Mouse (Mus musculus): ENCODE data around the gene Galnt7. TPM values are rescaled to one million over a fixed set of nuclear protein-coding genes. Genes with fewer than 3 reads are reported as not detected.

Gene Galnt7
- total RNA-seq, 1 experiment from 2014 or later: 23.0 TPM

GRCm38 (mm10) chr8:57636281-57636680 lies 16.6 kb downstream of the Galnt7 start:
- ATAC-seq (replicated peaks; ENCODE audit: insufficient number of reproducible peaks, low FRiP score, low TSS enrichment, poor library complexity, severe bottlenecking): no peak

GRCm38 (mm10) chr8:57631780-57632179 lies 21.1 kb downstream of the Galnt7 start:
- ATAC-seq (replicated peaks; ENCODE audit: insufficient number of reproducible peaks, low FRiP score, low TSS enrichment, poor library complexity, severe bottlenecking): no peak

GRCm38 (mm10) chr8:57630148-57630547 lies 22.7 kb downstream of the Galnt7 start:
- no peak for ATAC-seq (replicated peaks; ENCODE audit: insufficient number of reproducible peaks, low FRiP score, low TSS enrichment, poor library complexity, severe bottlenecking)

GRCm38 (mm10) chr8:57628787-57629664 lies 23.8 kb downstream of the Galnt7 start:
- no peak for ATAC-seq (replicated peaks; ENCODE audit: insufficient number of reproducible peaks, low FRiP score, low TSS enrichment, poor library complexity, severe bottlenecking)

- no peak for ATAC-seq (replicated peaks; ENCODE audit: insufficient number of reproducible peaks, low FRiP score, low TSS enrichment, poor library complexity, severe bottlenecking)
Measured at GRCm38 (mm10) chr8:57627946-57628786, 24.7 kb downstream of the Galnt7 start.

- ATAC-seq (replicated peaks; ENCODE audit: insufficient number of reproducible peaks, low FRiP score, low TSS enrichment, poor library complexity, severe bottlenecking): no peak
Measured at GRCm38 (mm10) chr8:57623955-57624354, 28.9 kb downstream of the Galnt7 start.

- no peak for ATAC-seq (replicated peaks; ENCODE audit: insufficient number of reproducible peaks, low FRiP score, low TSS enrichment, poor library complexity, severe bottlenecking)
Measured at GRCm38 (mm10) chr8:57623051-57623450, 29.8 kb downstream of the Galnt7 start.

- ATAC-seq (replicated peaks; ENCODE audit: insufficient number of reproducible peaks, low FRiP score, low TSS enrichment, poor library complexity, severe bottlenecking): no peak
Measured at GRCm38 (mm10) chr8:57616965-57617364, 35.9 kb downstream of the Galnt7 start.

GRCm38 (mm10) chr8:57615016-57615657 lies 37.7 kb downstream of the Galnt7 start:
- ATAC-seq (replicated peaks; ENCODE audit: insufficient number of reproducible peaks, low FRiP score, low TSS enrichment, poor library complexity, severe bottlenecking): no peak

GRCm38 (mm10) chr8:57611419-57611977 lies 41.3 kb downstream of the Galnt7 start:
- no peak for ATAC-seq (replicated peaks; ENCODE audit: insufficient number of reproducible peaks, low FRiP score, low TSS enrichment, poor library complexity, severe bottlenecking)

- no peak for ATAC-seq (replicated peaks; ENCODE audit: insufficient number of reproducible peaks, low FRiP score, low TSS enrichment, poor library complexity, severe bottlenecking)
Measured at GRCm38 (mm10) chr8:57610706-57611418, 42.0 kb downstream of the Galnt7 start.

- no peak for ATAC-seq (replicated peaks; ENCODE audit: insufficient number of reproducible peaks, low FRiP score, low TSS enrichment, poor library complexity, severe bottlenecking)
Measured at GRCm38 (mm10) chr8:57602511-57602910, 50.3 kb downstream of the Galnt7 start.

- ATAC-seq (replicated peaks; ENCODE audit: insufficient number of reproducible peaks, low FRiP score, low TSS enrichment, poor library complexity, severe bottlenecking): peak; percentile 59; the same call in 1 of the 2 replicates
Measured at GRCm38 (mm10) chr8:57601987-57602418, 50.8 kb downstream of the Galnt7 start.

- no peak for ATAC-seq (replicated peaks; ENCODE audit: insufficient number of reproducible peaks, low FRiP score, low TSS enrichment, poor library complexity, severe bottlenecking)
Measured at GRCm38 (mm10) chr8:57599813-57600555, 52.8 kb downstream of the Galnt7 start.

- ATAC-seq (replicated peaks; ENCODE audit: insufficient number of reproducible peaks, low FRiP score, low TSS enrichment, poor library complexity, severe bottlenecking): no peak
Measured at GRCm38 (mm10) chr8:57595853-57596252, 57.0 kb downstream of the Galnt7 start.

- no peak for ATAC-seq (replicated peaks; ENCODE audit: insufficient number of reproducible peaks, low FRiP score, low TSS enrichment, poor library complexity, severe bottlenecking)
Measured at GRCm38 (mm10) chr8:57594175-57594885, 58.5 kb downstream of the Galnt7 start.

- ATAC-seq (replicated peaks; ENCODE audit: insufficient number of reproducible peaks, low FRiP score, low TSS enrichment, poor library complexity, severe bottlenecking): peak; percentile 53; the same call in 1 of the 2 replicates
Measured at GRCm38 (mm10) chr8:57592604-57593003, 60.2 kb downstream of the Galnt7 start.
